Mouse (Mus musculus) adipose tissue, adult 10 weeks (tissue): ENCODE results near the gene Zbtb44. TPM values are rescaled to one million over a fixed set of nuclear protein-coding genes. Genes with fewer than 3 reads are reported as not detected.

Experiments used
- polyA plus RNA-seq: library from polyadenylated mRNA; stranded (reverse); fragments of 350-450 nt; fragmentation: Illumina TruSeq; extraction: RNeasy Lipid Tissue Mini Kit (QIAGEN cat#74804); gene quantifications from one replicate; pipeline ENCODE4 v1.2.3, GENCODE M21; 2014; ENCODE audit warnings: low read depth, low replicate concordance

Gene Zbtb44
- 9.7 TPM for polyA plus RNA-seq

GRCm38 (mm10) chr9:31030532-31031413 is at the start of gene Zbtb44:
Gene Zbtb44, plus strand, starts transcription at chr9:31030644.

Other genes with a start within 250 kb of the Zbtb44 start
- 12.1 TPM for gene Adamts15, start 108.2 kb upstream of the Zbtb44 start, polyA plus RNA-seq
- gene Adamts8, start 88.1 kb upstream of the Zbtb44 start, polyA plus RNA-seq, result 1.0 TPM
- 69.7 TPM for gene St14, start 101.2 kb downstream of the Zbtb44 start, polyA plus RNA-seq
- gene Aplp2, start 181.2 kb downstream of the Zbtb44 start, polyA plus RNA-seq, result 443 TPM
- 4.4 TPM for gene Prdm10, start 249.9 kb downstream of the Zbtb44 start, polyA plus RNA-seq